Mouse (Mus musculus): ENCODE data around the gene Srd5a3.

DNA sequence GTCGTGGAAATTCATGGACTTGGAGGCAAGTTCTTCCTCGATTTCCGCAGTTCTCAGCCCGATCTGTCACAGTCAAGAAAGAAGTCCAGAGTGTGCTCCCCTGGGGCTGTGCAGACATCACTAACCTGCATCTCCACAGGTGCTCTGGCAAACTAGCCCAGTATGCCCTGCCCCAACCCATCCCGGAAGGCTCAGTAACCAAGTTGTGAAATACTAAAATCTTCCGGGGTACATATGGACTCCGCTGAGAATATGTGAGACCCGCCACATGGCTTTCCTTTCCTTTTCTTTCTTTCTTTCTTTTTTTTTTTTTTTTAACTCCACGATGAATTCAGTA lies 627 bp downstream of the Srd5a3 start:
- TF ChIP-seq POLR2A (IDR thresholded peaks at IDR 0.05; ENCODE audit: insufficient read length, low read depth) (no peak), USF1 (IDR thresholded peaks at IDR 0.05; ENCODE audit: low read depth) (no peak), MAX (IDR thresholded peaks at IDR 0.05; ENCODE audit: low read depth) (no peak), POLR2AphosphoS2 (IDR thresholded peaks at IDR 0.05; ENCODE audit: insufficient read length, low read depth) (peak; percentile 9), MYOG (IDR thresholded peaks at IDR 0.05; ENCODE audit: control insufficient read depth in 1 of 3, insufficient read depth in 1 of 3, insufficient read length in 2 of 3, low read depth in 2 of 3) (no peak), TCF12 (IDR thresholded peaks at IDR 0.05; ENCODE audit: insufficient read depth, poor library complexity, severe bottlenecking) (no peak), TCF3 (IDR thresholded peaks at IDR 0.05; ENCODE audit: insufficient read length, low read depth) (no peak), E2F4 (IDR thresholded peaks at IDR 0.05; ENCODE audit: insufficient read depth) (no peak), MYOD1 (IDR thresholded peaks at IDR 0.05; ENCODE audit: control insufficient read depth in 1 of 3, insufficient read length in 2 of 3, low read depth in 2 of 3) (no peak), CEBPB (IDR thresholded peaks at IDR 0.05; ENCODE audit: insufficient read depth, poor library complexity, severe bottlenecking) (no peak), SRF (IDR thresholded peaks at IDR 0.05; ENCODE audit: control insufficient read depth, insufficient read length, low read depth) (no peak)

All from myocyte (in vitro differentiated cells).